Mouse (Mus musculus) retina, embryonic 14.5 days (tissue): ENCODE results near the gene Lrrc75a.
"Not testable (repeated sequence)": the region's sequence is repeated elsewhere in the genome, so short reads cannot be mapped to it uniquely, and the experiment has no call there.

Source experiments
- DNase-seq: peaks from one replicate; pipeline ENCODE4 v3.0.0-alpha.2; 2015; ENCODE audit warnings: low spot score

Lrrc75a gene

GRCm38 (mm10) chr11:62647661-62648590 is at the start of gene Lrrc75a:
Gene Lrrc75a (minus strand): TSS chr11:62648523.
- peak; percentile 68 for DNase-seq

- no peak for DNase-seq
Observed at GRCm38 (mm10) chr11:62695126-62695525, 46.8 kb upstream of the Lrrc75a start.

- peak; percentile 94 for DNase-seq
Observed at GRCm38 (mm10) chr11:62693299-62694184, 45.2 kb upstream of the Lrrc75a start.

GRCm38 (mm10) chr11:62691592-62691991 is 43.3 kb upstream of the Lrrc75a start:
- DNase-seq = no peak

- no peak for DNase-seq
Observed at GRCm38 (mm10) chr11:62679954-62680353, 31.6 kb upstream of the Lrrc75a start.

GRCm38 (mm10) chr11:62678778-62679354 is 30.5 kb upstream of the Lrrc75a start:
- DNase-seq = no peak

GRCm38 (mm10) chr11:62676290-62676596 is 27.9 kb upstream of the Lrrc75a start:
- DNase-seq = no peak

- DNase-seq = peak; percentile 92
Observed at GRCm38 (mm10) chr11:62675480-62676289, 27.4 kb upstream of the Lrrc75a start.

- DNase-seq = no peak
Observed at GRCm38 (mm10) chr11:62670006-62670405, 21.7 kb upstream of the Lrrc75a start.

- DNase-seq = no peak
Observed at GRCm38 (mm10) chr11:62669471-62669870, 21.1 kb upstream of the Lrrc75a start.

- no peak for DNase-seq
Observed at GRCm38 (mm10) chr11:62668986-62669385, 20.7 kb upstream of the Lrrc75a start.

GRCm38 (mm10) chr11:62664250-62664649 is 15.9 kb upstream of the Lrrc75a start:
- DNase-seq = no peak

GRCm38 (mm10) chr11:62660885-62661284 is 12.6 kb upstream of the Lrrc75a start:
- no peak for DNase-seq

- no peak for DNase-seq
Observed at GRCm38 (mm10) chr11:62652080-62652479, 3.8 kb upstream of the Lrrc75a start.

GRCm38 (mm10) chr11:62651563-62651962 is 3.2 kb upstream of the Lrrc75a start:
- no peak for DNase-seq

- not testable (repeated sequence) for DNase-seq
Observed at GRCm38 (mm10) chr11:62649803-62650202, 1.5 kb upstream of the Lrrc75a start.

GRCm38 (mm10) chr11:62648591-62649391 is 468 bp upstream of the Lrrc75a start, which contains the start of gene Mmgt2:
Gene Mmgt2 (plus strand): TSS chr11:62648664.
- DNase-seq = peak; percentile 97

- DNase-seq = no peak
Observed at GRCm38 (mm10) chr11:62646958-62647515, 1.3 kb downstream of the Lrrc75a start.

- DNase-seq = no peak
Observed at GRCm38 (mm10) chr11:62646495-62646843, 1.9 kb downstream of the Lrrc75a start.

- DNase-seq = no peak
Observed at GRCm38 (mm10) chr11:62645732-62646494, 2.4 kb downstream of the Lrrc75a start.
